Mouse (Mus musculus) midbrain, postnatal 0 days (tissue): Measurements from ENCODE around the gene Pnpla3. TPM values are rescaled to one million over a fixed set of nuclear protein-coding genes. Genes with fewer than 3 reads are reported as not detected.
"Not testable (repeated sequence)": the region's sequence is repeated elsewhere in the genome, so short reads cannot be mapped to it uniquely, and the experiment has no call there.

Source experiments
- ATAC-seq: fragments of 200-750 bp; cut with Nextera tagmentation; 2 replicates; pipeline ENCODE4 v1.8.0; 2017; ENCODE audit warnings: moderate number of reproducible peaks, mild to moderate bottlenecking, moderate TSS enrichment, moderate library complexity; ENCODE audit not compliant: low FRiP score
- DNase-seq: peaks from one replicate; pipeline ENCODE4 v3.0.0-alpha.2; 2015; ENCODE audit warnings: low spot score
- H3K27ac ChIP-seq: fragments of 300-500 bp; sonication (generic); 2 replicates; pipeline ENCODE4 v1.5.1; 2014; ENCODE audit warnings: low read depth, mild to moderate bottlenecking, low read length, mixed read lengths
- H3K27me3 ChIP-seq: fragments of 300-500 bp; sonication (generic); 2 replicates; pipeline ENCODE4 v1.6.1; 2014; ENCODE audit warnings: low read length, control low read depth, mixed read lengths; ENCODE audit not compliant: insufficient read depth
- H3K36me3 ChIP-seq: fragments of 300-500 bp; sonication (generic); 2 replicates; pipeline ENCODE4 v1.6.1; 2014; ENCODE audit warnings: low read length, control low read depth, mixed read lengths; ENCODE audit not compliant: insufficient read depth
- H3K4me1 ChIP-seq: fragments of 300-500 bp; sonication (generic); 2 replicates; pipeline ENCODE4 v1.6.1; 2014; ENCODE audit warnings: mild to moderate bottlenecking, control low read depth, antibody characterized with exemption, low read length, mixed read lengths; ENCODE audit not compliant: insufficient read depth
- H3K4me2 ChIP-seq: fragments of 300-500 bp; sonication (generic); 2 replicates; pipeline ENCODE4 v1.6.1; 2014; ENCODE audit warnings: low read depth, mild to moderate bottlenecking, low read length, mixed read lengths; ENCODE audit not compliant: poor library complexity, severe bottlenecking
- H3K4me3 ChIP-seq: fragments of 300-500 bp; sonication (generic); 2 replicates; pipeline ENCODE4 v1.5.1; 2014; ENCODE audit warnings: low read depth, mild to moderate bottlenecking, low read length, moderate library complexity
- H3K9ac ChIP-seq: fragments of 300-500 bp; sonication (generic); replicated peaks from 2 replicates; pipeline ENCODE4 v1.6.1; 2014; ENCODE audit warnings: mild to moderate bottlenecking, low read length, moderate library complexity, mixed read lengths; ENCODE audit not compliant: poor library complexity, severe bottlenecking
- H3K9me3 ChIP-seq: fragments of 300-500 bp; sonication (generic); 2 replicates; pipeline ENCODE4 v1.6.1; 2016; ENCODE audit warnings: low read length, control low read depth
- CTCF ChIP-seq: IDR thresholded peaks from 2 replicates; pipeline ENCODE4 v1.5.1; 2016; ENCODE audit warnings: antibody characterized with exemption, mild to moderate bottlenecking
- WGBS: fragments of 180-500 bp; shearing (Covaris S2); extraction: QIAGEN DNeasy Blood & Tissue Kit; methylation state at CpG from one replicate; pipeline ENCODE4 v1.1.7; 2014; 5-methylcytosine and 5-hydroxymethylcytosine counted together
- polyA plus RNA-seq: library from polyadenylated mRNA; unstranded; fragments of >200 nt; fragmentation: Nextera tagmentation; extraction: Ambion mirVana; gene quantifications from 2 replicates; pipeline ENCODE4 v1.2.1, GENCODE M21; 2015
- total RNA-seq: library from RNA; depleted of rRNA; stranded (reverse); fragments of >200 nt; gene quantifications from 2 replicates; pipeline ENCODE4 v1.2.3, GENCODE M21; 2014

Pnpla3 gene
- total and polyA plus RNA-seq, 2 experiments from 2014 or later = 5.4 to 7.3 TPM

- Histone ChIP-seq H3K4me1 (no peaks in the 10 kb centered on the region), H3K27me3 (no peaks in the 10 kb centered on the region), H3K36me3 (no peaks in the 10 kb centered on the region), H3K4me2 (no peak overlapping the region), H3K9me3 (no peaks in the 10 kb centered on the region), H3K27ac (no peak overlapping the region), H3K4me3 (no peak overlapping the region), H3K9ac (no peak overlapping the region)
- TF ChIP-seq CTCF = no peak
- ATAC-seq (no peak), DNase-seq (no peak)
- 91% methylated on average over 5 of the region's 5 CpGs for WGBS
Observed at GRCm38 (mm10) chr15:84139592-84140005, 28.0 kb upstream of the Pnpla3 start.

DNA sequence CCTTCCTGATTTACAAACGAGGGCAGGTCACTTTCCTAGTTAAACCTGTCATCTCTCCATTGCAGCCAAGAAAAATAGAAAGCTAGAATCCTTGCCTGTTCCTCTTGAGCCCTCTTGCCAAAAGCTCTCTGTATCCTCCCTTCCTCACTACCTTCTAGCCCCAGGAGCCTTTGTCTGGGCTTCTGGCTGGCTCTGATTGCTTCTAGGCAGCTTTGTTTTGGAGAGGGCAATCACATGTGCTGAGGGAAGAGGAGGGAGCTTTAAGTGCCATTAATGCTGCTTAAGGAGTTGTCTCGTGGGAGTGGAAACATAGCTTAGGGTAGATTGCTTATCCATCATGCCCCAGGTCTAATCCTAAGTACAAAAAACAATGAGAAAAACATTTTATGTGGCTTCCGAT lies 27.5 kb upstream of the Pnpla3 start:
- no peak overlapping the region for H3K4me2 ChIP-seq
- H3K9ac ChIP-seq = no peak overlapping the region
- 43% methylated on average over 3 of the region's 3 CpGs for WGBS
- TF ChIP-seq CTCF = no peak
- ATAC-seq (no peak), DNase-seq (no peak)
- no peaks in the 10 kb centered on the region for H3K36me3 ChIP-seq
- no peak overlapping the region for H3K4me3 ChIP-seq
- no peaks in the 10 kb centered on the region for H3K27me3 ChIP-seq
- no peaks in the 10 kb centered on the region for H3K4me1 ChIP-seq
- H3K27ac ChIP-seq = no peak overlapping the region
- H3K9me3 ChIP-seq = no peaks in the 10 kb centered on the region

DNA sequence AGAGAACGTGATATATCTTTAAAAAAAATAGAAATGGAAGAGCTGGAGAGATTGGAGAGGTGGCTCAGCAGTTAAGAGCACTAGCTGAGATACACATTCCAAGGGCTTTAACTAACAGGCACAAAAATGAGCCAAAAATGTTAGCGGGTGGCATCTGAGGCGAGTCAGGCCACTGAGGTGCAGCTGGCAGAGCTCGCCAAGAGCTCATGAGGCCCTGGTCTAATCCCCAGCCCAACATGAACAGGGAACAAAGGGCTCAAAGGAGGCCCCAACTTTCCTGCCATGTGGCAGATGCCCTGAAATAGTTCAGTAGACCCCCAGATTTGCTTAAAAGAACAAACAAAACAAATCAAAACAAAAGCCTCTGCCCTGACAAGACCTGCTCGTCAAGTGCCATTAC lies 26.7 kb upstream of the Pnpla3 start:
- Histone ChIP-seq H3K9me3 (no peaks in the 10 kb centered on the region), H3K27ac (no peak overlapping the region), H3K4me2 (no peak overlapping the region), H3K4me3 (no peak overlapping the region), H3K36me3 (no peaks in the 10 kb centered on the region), H3K27me3 (no peaks in the 10 kb centered on the region), H3K4me1 (no peaks in the 10 kb centered on the region), H3K9ac (no peak overlapping the region)
- ATAC-seq (no peak), DNase-seq (no peak)
- 31% methylated on average over 5 of the region's 5 CpGs for whole genome bisulfite sequencing
- no peak for TF ChIP-seq CTCF

DNA sequence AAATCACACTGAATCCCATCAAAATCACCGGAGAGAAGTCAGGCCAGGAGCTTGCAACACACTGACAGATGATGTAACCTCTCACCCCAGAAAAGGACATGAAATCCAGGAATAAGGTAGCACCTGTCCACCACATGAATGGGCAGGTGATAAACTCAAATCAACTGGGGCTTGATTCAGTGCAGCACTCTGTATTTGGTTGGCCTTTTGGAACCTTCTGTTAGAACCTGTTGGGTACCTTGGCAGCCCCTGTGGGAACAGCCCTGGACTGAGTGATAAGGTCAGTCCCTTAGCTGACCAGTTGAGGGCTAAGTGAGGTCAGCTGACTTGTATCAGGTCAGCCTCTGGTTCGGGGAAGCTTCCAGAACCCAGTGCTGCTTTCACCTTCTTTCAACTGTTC lies 11.5 kb upstream of the Pnpla3 start:
- WGBS = 90% methylated on average over 2 of the region's 2 CpGs
- TF ChIP-seq CTCF = no peak

DNA sequence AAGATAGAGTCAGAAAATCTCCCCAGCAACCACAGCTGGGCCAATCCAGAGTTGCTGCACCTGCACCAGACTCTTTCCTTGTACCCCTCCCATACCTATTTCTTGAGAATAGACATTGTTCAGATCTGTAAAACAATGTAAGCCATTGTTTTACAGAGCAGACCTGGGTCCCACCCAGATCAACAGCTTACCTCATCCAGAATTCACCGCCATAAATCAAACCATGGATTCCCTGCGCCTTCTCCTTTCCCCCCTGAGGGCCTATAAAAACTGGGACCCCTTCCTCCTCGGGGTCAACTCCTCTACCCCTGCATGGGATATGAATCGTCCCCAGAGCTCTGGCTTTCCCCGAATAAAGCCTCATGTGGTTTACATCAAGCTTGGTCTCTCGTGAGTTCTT lies 10.1 kb upstream of the Pnpla3 start:
- ATAC-seq, DNase-seq, H3K27ac ChIP-seq, H3K4me1 ChIP-seq, H3K9ac ChIP-seq, H3K36me3 ChIP-seq, H3K27me3 ChIP-seq, H3K9me3 ChIP-seq, H3K4me3 ChIP-seq, H3K4me2 ChIP-seq: not testable (repeated sequence)
- WGBS = 91% methylated on average over 6 of the region's 6 CpGs

More for the DNA sequence above, 11.5 kb upstream of the Pnpla3 start:
- Histone ChIP-seq H3K4me3 (no peak overlapping the region), H3K4me1 (no peaks in the 10 kb centered on the region), H3K36me3 (no peaks in the 10 kb centered on the region), H3K9ac (no peak overlapping the region), H3K27me3 (no peaks in the 10 kb centered on the region), H3K4me2 (no peak overlapping the region), H3K9me3 (no peaks in the 10 kb centered on the region), H3K27ac (no peak overlapping the region)
- no peak for DNase-seq
- ATAC-seq = no peak

GRCm38 (mm10) chr15:84161871-84162270 lies 5.8 kb upstream of the Pnpla3 start:
- 85% methylated on average over 6 of the region's 6 CpGs for WGBS
- 0 out of 2 replicates have a peak, but pooled peaks cover 1% of the 10 kb centered on the region for H3K4me1 ChIP-seq
- DNase-seq = no peak
- TF ChIP-seq CTCF = no peak
- H3K27me3 ChIP-seq = no peaks in the 10 kb centered on the region
- no peak overlapping the region for H3K4me2 ChIP-seq
- no peaks in the 10 kb centered on the region for H3K36me3 ChIP-seq
- H3K27ac ChIP-seq = no peak overlapping the region
- H3K9me3 ChIP-seq = no peaks in the 10 kb centered on the region
- no peak for ATAC-seq
- H3K4me3 ChIP-seq = no peak overlapping the region
- H3K9ac ChIP-seq = no peak overlapping the region
